Comparison of ENCODE assay signal across 17 mouse cellular contexts in genomic region chr2:173249965-173250364, GRCm38 (mm10). TPM values are rescaled to one million over a fixed set of nuclear protein-coding genes. Genes with fewer than 3 reads are reported as not detected.
A peak's percentile ranks its signal among the peaks of the same experiment; 100 is the strongest.
DNase-seq lines count a peak whose midpoint lies in the region; ATAC-seq lines count a peak whose summit lies in the region.
"Had no signal": no experiment of that assay in that cellular context is flagged by ENCODE, and none has a peak within 500 bp of the region (broad histone marks: within the 10 kb centered on the region; RNA-seq: fewer than 3 reads in every experiment).

No protein-coding gene starts in this region.

- no peak overlapping the region for H3K4me2 ChIP-seq in forebrain, embryonic 13.5 days
- no peak overlapping the region for H3K4me2 ChIP-seq in forebrain, embryonic 12.5 days
- no peak overlapping the region for H3K4me2 ChIP-seq in hindbrain, embryonic 13.5 days
- no peak overlapping the region for H3K4me2 ChIP-seq in hindbrain, embryonic 12.5 days (replicated peaks)
- no peak overlapping the region for H3K4me2 ChIP-seq in neural tube, embryonic 12.5 days (replicated peaks)
- no peak overlapping the region for H3K4me2 ChIP-seq in stomach, embryonic 16.5 days (ENCODE audit: low read depth, low read length)
- H3K4me2 ChIP-seq: hindbrain, embryonic 15.5 days had no signal

- 80% methylated on average over 8 of the region's 8 CpGs for whole genome bisulfite sequencing in forebrain, embryonic 13.5 days
- 81% methylated on average over 8 of the region's 8 CpGs for WGBS in forebrain, embryonic 12.5 days
- WGBS in hindbrain, embryonic 13.5 days: 66% methylated on average over 8 of the region's 8 CpGs
- WGBS in hindbrain, embryonic 12.5 days: 77% methylated on average over 8 of the region's 8 CpGs
- WGBS in neural tube, embryonic 12.5 days: 73% methylated on average over 8 of the region's 8 CpGs
- 67% methylated on average over 8 of the region's 8 CpGs for WGBS in stomach, embryonic 16.5 days

- H3K27me3 ChIP-seq in forebrain, embryonic 13.5 days: no peaks in the 10 kb centered on the region
- 0 out of 2 replicates have a peak, but pooled peaks cover 8% of the 10 kb centered on the region for H3K27me3 ChIP-seq in forebrain, embryonic 12.5 days
- no peaks in the 10 kb centered on the region for H3K27me3 ChIP-seq in hindbrain, embryonic 13.5 days
- H3K27me3 ChIP-seq in hindbrain, embryonic 12.5 days: no peaks in the 10 kb centered on the region
- H3K27me3 ChIP-seq in neural tube, embryonic 12.5 days (replicated peaks): no peaks in the 10 kb centered on the region; the same call in 1 of the 2 replicates
- H3K27me3 ChIP-seq in stomach, embryonic 16.5 days (ENCODE audit: control insufficient read depth, insufficient read depth, low read length): no peaks in the 10 kb centered on the region
- H3K27me3 ChIP-seq: hindbrain, embryonic 15.5 days had no signal

- no peak for DNase-seq in neural tube, embryonic 10.5 days (ENCODE audit: extremely low spot score, low spot score)
- DNase-seq in layer of hippocampus, adult 8-10 months (ENCODE audit: low spot score in 2 of 2): no peak
- DNase-seq: adrenal gland, postnatal 36 days; cerebellum, adult 11 months; gastrocnemius, postnatal 25 days; layer of hippocampus, adult 9-11 months; liver, postnatal 0 days; spleen, adult 18-20 months had no signal

- no peak overlapping the region for H3K9ac ChIP-seq in forebrain, embryonic 13.5 days
- H3K9ac ChIP-seq in forebrain, embryonic 12.5 days: no peak overlapping the region
- H3K9ac ChIP-seq in hindbrain, embryonic 13.5 days: no peak overlapping the region
- no peak overlapping the region for H3K9ac ChIP-seq in hindbrain, embryonic 12.5 days
- H3K9ac ChIP-seq in neural tube, embryonic 12.5 days: peak overlapping the region; percentile 35; the same call in 1 of the 2 replicates
- H3K9ac ChIP-seq in stomach, embryonic 16.5 days (ENCODE audit: low read length): no peak overlapping the region
- H3K9ac ChIP-seq: hindbrain, embryonic 15.5 days; liver, postnatal 0 days had no signal

- no peaks in the 10 kb centered on the region for H3K36me3 ChIP-seq in forebrain, embryonic 13.5 days (ENCODE audit: poor library complexity, severe bottlenecking)
- no peaks in the 10 kb centered on the region for H3K36me3 ChIP-seq in forebrain, embryonic 12.5 days (replicated peaks)
- no peaks in the 10 kb centered on the region for H3K36me3 ChIP-seq in hindbrain, embryonic 13.5 days
- no peaks in the 10 kb centered on the region for H3K36me3 ChIP-seq in hindbrain, embryonic 12.5 days
- H3K36me3 ChIP-seq in neural tube, embryonic 12.5 days: no peaks in the 10 kb centered on the region
- no peaks in the 10 kb centered on the region for H3K36me3 ChIP-seq in stomach, embryonic 16.5 days (ENCODE audit: control insufficient read depth, insufficient read depth, low read length)
- H3K36me3 ChIP-seq: hindbrain, embryonic 15.5 days; midbrain, embryonic 10.5 days had no signal

- H3K4me1 ChIP-seq in forebrain, embryonic 13.5 days: peaks cover 92% of the 10 kb centered on the region
- peaks cover 77% of the 10 kb centered on the region for H3K4me1 ChIP-seq in forebrain, embryonic 12.5 days
- peaks cover 95% of the 10 kb centered on the region for H3K4me1 ChIP-seq in hindbrain, embryonic 13.5 days (replicated peaks)
- peaks cover 93% of the 10 kb centered on the region for H3K4me1 ChIP-seq in hindbrain, embryonic 12.5 days
- H3K4me1 ChIP-seq in neural tube, embryonic 12.5 days: peaks cover 94% of the 10 kb centered on the region
- peaks cover 80% of the 10 kb centered on the region for H3K4me1 ChIP-seq in stomach, embryonic 16.5 days (ENCODE audit: control insufficient read depth, insufficient read depth, low read length)

- no peak overlapping the region for H3K4me3 ChIP-seq in forebrain, embryonic 13.5 days
- no peak overlapping the region for H3K4me3 ChIP-seq in forebrain, embryonic 12.5 days (replicated peaks)
- H3K4me3 ChIP-seq in hindbrain, embryonic 13.5 days: no peak overlapping the region
- no peak overlapping the region for H3K4me3 ChIP-seq in hindbrain, embryonic 12.5 days
- H3K4me3 ChIP-seq in neural tube, embryonic 12.5 days: no peak overlapping the region
- no peak overlapping the region for H3K4me3 ChIP-seq in stomach, embryonic 16.5 days (replicated peaks; ENCODE audit: low read length)
- H3K4me3 ChIP-seq: hindbrain, embryonic 15.5 days; midbrain, embryonic 10.5 days had no signal

- H3K27ac ChIP-seq in forebrain, embryonic 13.5 days: peak overlapping the region; percentile 57; the same call in 1 of the 2 replicates
- H3K27ac ChIP-seq in forebrain, embryonic 12.5 days: no peak overlapping the region
- H3K27ac ChIP-seq in hindbrain, embryonic 13.5 days: peak overlapping the region; percentile 30; the same call in 1 of the 2 replicates
- H3K27ac ChIP-seq in hindbrain, embryonic 12.5 days: no peak overlapping the region
- no peak overlapping the region for H3K27ac ChIP-seq in neural tube, embryonic 12.5 days
- H3K27ac ChIP-seq in stomach, embryonic 16.5 days (ENCODE audit: low read length): peak overlapping the region; percentile 39; the same call in 1 of the 2 replicates
- H3K27ac ChIP-seq: hindbrain, embryonic 15.5 days had no signal

- H3K9me3 ChIP-seq in forebrain, embryonic 13.5 days (replicated peaks): no peaks in the 10 kb centered on the region
- no peaks in the 10 kb centered on the region for H3K9me3 ChIP-seq in forebrain, embryonic 12.5 days
- H3K9me3 ChIP-seq in hindbrain, embryonic 13.5 days: no peaks in the 10 kb centered on the region
- no peaks in the 10 kb centered on the region for H3K9me3 ChIP-seq in hindbrain, embryonic 12.5 days (replicated peaks)
- H3K9me3 ChIP-seq in neural tube, embryonic 12.5 days: no peaks in the 10 kb centered on the region
- H3K9me3 ChIP-seq in stomach, embryonic 16.5 days (replicated peaks; ENCODE audit: control insufficient read depth, low read length): no peaks in the 10 kb centered on the region
- H3K9me3 ChIP-seq: hindbrain, embryonic 15.5 days; midbrain, embryonic 10.5 days had no signal

- no peak for ATAC-seq in forebrain, embryonic 13.5 days
- no peak for ATAC-seq in forebrain, embryonic 12.5 days (ENCODE audit: low FRiP score)
- ATAC-seq in hindbrain, embryonic 13.5 days (ENCODE audit: low FRiP score): no peak
- no peak for ATAC-seq in hindbrain, embryonic 12.5 days (ENCODE audit: low FRiP score)
- ATAC-seq in neural tube, embryonic 12.5 days (ENCODE audit: low FRiP score, low read depth): no peak
- no peak for ATAC-seq in stomach, embryonic 16.5 days (ENCODE audit: insufficient read depth, low FRiP score)
- ATAC-seq: liver, postnatal 0 days had no signal

RNA-seq across cellular contexts. Expression of gene Pmepa1, which starts 26.4 kb away (rescaled TPM):
- 4.6 and 5.3 TPM in 2 replicates for polyA plus RNA-seq in forebrain, embryonic 13.5 days (2015; fragmentation: Nextera tagmentation; extraction: Ambion mirVana)
- 3.7 and 4.7 TPM in 2 replicates for polyA plus RNA-seq in forebrain, embryonic 12.5 days (2016; fragmentation: Nextera tagmentation; extraction: Ambion mirVana)
- 4.7 and 5.2 TPM in 2 replicates for polyA plus RNA-seq in hindbrain, embryonic 13.5 days (2015; fragmentation: Nextera tagmentation; extraction: Ambion mirVana)
- polyA plus RNA-seq in hindbrain, embryonic 12.5 days (2016; fragmentation: Nextera tagmentation; extraction: Ambion mirVana): 5.6 and 6.3 TPM in 2 replicates
- 6.6 and 7.4 TPM in 2 replicates for polyA plus RNA-seq in neural tube, embryonic 12.5 days (2016; fragmentation: Nextera tagmentation; extraction: Ambion mirVana)
- 7.2 and 7.4 TPM in 2 replicates for polyA plus RNA-seq in stomach, embryonic 16.5 days (2015; fragmentation: Nextera tagmentation; extraction: Ambion mirVana)
- 10 to 100 TPM; 15.0 to 37.8 (median 25.3) TPM for total RNA-seq in layer of hippocampus, adult 8-10 months (2022)

RNA-seq across cellular contexts. Expression of gene Zbp1, which starts 31.2 kb away (rescaled TPM):
- not detected in 2 replicates for polyA plus RNA-seq in forebrain, embryonic 13.5 days (2015; fragmentation: Nextera tagmentation; extraction: Ambion mirVana)
- polyA plus RNA-seq in forebrain, embryonic 12.5 days (2016; fragmentation: Nextera tagmentation; extraction: Ambion mirVana): 0.34 TPM in 1 of 2 replicates, not detected in the other
- polyA plus RNA-seq in hindbrain, embryonic 13.5 days (2015; fragmentation: Nextera tagmentation; extraction: Ambion mirVana): 0.16 and 0.29 TPM in 2 replicates
- 0.28 TPM in 1 of 2 replicates, not detected in the other for polyA plus RNA-seq in hindbrain, embryonic 12.5 days (2016; fragmentation: Nextera tagmentation; extraction: Ambion mirVana)
- 0.28 and 0.32 TPM in 2 replicates for polyA plus RNA-seq in neural tube, embryonic 12.5 days (2016; fragmentation: Nextera tagmentation; extraction: Ambion mirVana)
- polyA plus RNA-seq in stomach, embryonic 16.5 days (2015; fragmentation: Nextera tagmentation; extraction: Ambion mirVana): 0.70 and 1.0 TPM in 2 replicates
- total RNA-seq in layer of hippocampus, adult 8-10 months (2022): 1 to 10 TPM in 2 of 4 experiments, not detected in 2; 1.5 to 2.5 TPM
- total RNA-seq: left cerebral cortex, postnatal 36 days had no signal

Comparison
In these comparisons a context has a peak if more than half of its experiments do, and no peak if none do; other contexts are left out.
1. H3K27ac ChIP-seq: peak in forebrain, embryonic 13.5 days (single experiment), hindbrain, embryonic 13.5 days (single experiment) and stomach, embryonic 16.5 days (single experiment); none in forebrain, embryonic 12.5 days (single experiment), hindbrain, embryonic 12.5 days (single experiment) and neural tube, embryonic 12.5 days (single experiment).